Mouse (Mus musculus): ENCODE measurements around the gene Gpr152. TPM values are rescaled to one million over a fixed set of nuclear protein-coding genes. Genes with fewer than 3 reads are reported as not detected.

Gpr152 gene
- polyA plus RNA-seq, 1 experiment from 2014 or later, result not detected

DNA sequence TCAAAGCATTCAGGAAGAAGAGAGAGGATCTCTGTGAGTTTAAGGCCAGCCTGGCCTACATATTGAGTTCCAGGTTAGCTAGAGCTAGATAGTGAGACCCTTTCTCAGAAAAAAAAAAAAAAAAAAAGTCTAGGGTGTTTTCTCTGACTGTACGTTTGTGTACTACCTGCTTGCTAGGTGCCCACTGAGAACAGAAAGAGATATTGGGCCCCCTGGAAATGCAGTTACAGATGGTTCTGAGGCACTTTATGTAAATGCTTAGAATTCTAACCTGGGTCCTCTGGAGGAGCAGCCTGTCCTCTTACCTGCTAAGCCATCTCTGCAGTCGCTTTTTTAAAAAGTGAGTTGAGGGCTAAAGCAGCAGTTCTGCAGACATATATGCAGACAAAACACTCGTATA lies 43.8 kb upstream of the Gpr152 start:
- no peak for DNase-seq
- ATAC-seq (ENCODE audit: insufficient read depth), result no peak
- no peak for TF ChIP-seq CTCF (IDR thresholded peaks at IDR 0.05; ENCODE audit: low read depth)

GRCm38 (mm10) chr19:4096642-4097440 lies 42.7 kb upstream of the Gpr152 start, which contains the start of gene Cdk2ap2:
Cdk2ap2 (plus strand) TSS chr19:4097182.
- Histone ChIP-seq H3K27me3 (ENCODE audit: insufficient read depth, low read length) (peaks cover 26% of the 10 kb centered on the region), H3K4me2 (peak within 1 kb of the TSS; percentile 79), H3K4me3 (ENCODE audit: low read depth, low read length) (peak within 1 kb of the TSS; percentile 63), H3K27ac (ENCODE audit: low read depth) (peak within 1 kb of the TSS; percentile 88), H3K9ac (peak within 1 kb of the TSS; percentile 57), H3K9me3 (ENCODE audit: low read depth, low read length) (no peaks in the 10 kb centered on the region), H3K4me1 (ENCODE audit: insufficient read depth) (peaks cover 13% of the 10 kb centered on the region; the same call in 1 of the 2 replicates), H3K36me3 (ENCODE audit: insufficient read depth) (no peaks in the 10 kb centered on the region)
- no peak for TF ChIP-seq CTCF (IDR thresholded peaks at IDR 0.05; ENCODE audit: low read depth)
- WGBS, result under 1% methylated on average over 64 of the region's 65 CpGs
- peak; percentile 99 for DNase-seq
- peak; percentile 94 for ATAC-seq (ENCODE audit: insufficient read depth)

More for the DNA sequence above, 43.8 kb upstream of the Gpr152 start:
- Histone ChIP-seq H3K9me3 (ENCODE audit: low read depth, low read length) (no peaks in the 10 kb centered on the region), H3K36me3 (ENCODE audit: insufficient read depth) (no peaks in the 10 kb centered on the region), H3K9ac (no peak overlapping the region), H3K4me1 (ENCODE audit: insufficient read depth) (peaks cover 12% of the 10 kb centered on the region; the same call in 1 of the 2 replicates), H3K4me3 (ENCODE audit: low read depth, low read length) (peak overlapping the region; percentile 63; the same call in 1 of the 2 replicates), H3K4me2 (peak overlapping the region; percentile 79), H3K27ac (ENCODE audit: low read depth) (no peak overlapping the region), H3K27me3 (ENCODE audit: insufficient read depth, low read length) (peaks cover 16% of the 10 kb centered on the region)
- 60% methylated on average over 3 of the region's 3 CpGs for WGBS

DNA sequence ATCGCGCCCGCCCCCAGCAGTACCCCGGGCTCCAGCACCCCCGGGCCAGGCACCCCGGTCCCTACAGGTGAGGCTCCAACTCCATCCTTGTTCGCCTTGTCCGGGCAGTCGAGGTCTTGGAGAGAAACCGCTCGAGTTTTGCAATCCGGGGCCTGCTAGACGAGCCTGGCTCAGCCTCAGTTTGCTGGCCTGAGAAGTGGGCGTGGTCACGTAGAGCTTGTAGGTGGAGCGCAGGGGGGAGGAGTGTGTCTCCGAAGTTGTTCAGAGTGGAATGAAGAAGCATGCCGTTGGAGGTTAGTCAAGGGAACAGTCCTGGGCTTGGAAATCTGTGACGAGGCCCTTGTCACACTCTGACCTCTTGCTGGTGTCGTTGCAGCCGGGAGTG lies 42.2 kb upstream of the Gpr152 start:
- Histone ChIP-seq H3K9ac (peak overlapping the region; percentile 46), H3K36me3 (ENCODE audit: insufficient read depth) (no peaks in the 10 kb centered on the region), H3K4me1 (ENCODE audit: insufficient read depth) (peaks cover 13% of the 10 kb centered on the region; the same call in 1 of the 2 replicates), H3K9me3 (ENCODE audit: low read depth, low read length) (no peaks in the 10 kb centered on the region), H3K4me2 (peak overlapping the region; percentile 79), H3K27ac (ENCODE audit: low read depth) (peak overlapping the region; percentile 81), H3K27me3 (ENCODE audit: insufficient read depth, low read length) (peaks cover 31% of the 10 kb centered on the region), H3K4me3 (ENCODE audit: low read depth, low read length) (peak overlapping the region; percentile 63)
- ATAC-seq (ENCODE audit: insufficient read depth) (peak; percentile 40), DNase-seq (peak; percentile 86)
- no peak for TF ChIP-seq CTCF (IDR thresholded peaks at IDR 0.05; ENCODE audit: low read depth)
- 2% methylated on average over 21 of the region's 21 CpGs for WGBS

- Histone ChIP-seq H3K36me3 (ENCODE audit: insufficient read depth) (no peaks in the 10 kb centered on the region), H3K9ac (no peak overlapping the region), H3K27me3 (ENCODE audit: insufficient read depth, low read length) (peaks cover 31% of the 10 kb centered on the region), H3K4me3 (ENCODE audit: low read depth, low read length) (no peak overlapping the region), H3K4me1 (ENCODE audit: insufficient read depth) (peaks cover 13% of the 10 kb centered on the region; the same call in 1 of the 2 replicates), H3K9me3 (ENCODE audit: low read depth, low read length) (no peaks in the 10 kb centered on the region), H3K4me2 (no peak overlapping the region; the same call in 1 of the 2 replicates), H3K27ac (ENCODE audit: low read depth) (no peak overlapping the region)
- DNase-seq (no peak), ATAC-seq (ENCODE audit: insufficient read depth) (no peak)
- TF ChIP-seq CTCF (IDR thresholded peaks at IDR 0.05; ENCODE audit: low read depth), result no peak
- WGBS, result 84% methylated on average over 13 of the region's 13 CpGs
Measured at GRCm38 (mm10) chr19:4098426-4098825, 41.2 kb upstream of the Gpr152 start.

DNA sequence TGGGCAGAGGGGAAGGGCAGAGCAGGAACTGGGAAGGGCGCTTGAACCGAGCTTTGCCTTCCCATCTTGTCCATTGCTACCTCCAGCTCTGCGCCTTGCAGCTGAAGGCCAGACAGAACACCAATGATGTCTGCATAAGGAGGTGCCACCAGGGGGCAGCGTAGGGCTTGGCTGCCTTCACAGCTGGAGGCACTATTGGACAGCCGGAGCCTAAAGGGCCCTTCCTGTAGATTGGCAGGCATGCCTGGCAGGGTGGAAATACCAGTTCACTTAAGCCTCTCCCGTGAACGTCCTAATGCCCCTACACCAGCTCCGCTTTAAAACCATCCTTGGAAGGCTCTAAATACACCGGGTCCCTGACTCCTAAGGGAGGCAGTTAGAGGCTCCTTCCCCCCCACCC lies 40.5 kb upstream of the Gpr152 start:
- Histone ChIP-seq H3K9me3 (ENCODE audit: low read depth, low read length) (no peaks in the 10 kb centered on the region), H3K27me3 (ENCODE audit: insufficient read depth, low read length) (peaks cover 31% of the 10 kb centered on the region), H3K36me3 (ENCODE audit: insufficient read depth) (no peaks in the 10 kb centered on the region), H3K4me1 (ENCODE audit: insufficient read depth) (peaks cover 13% of the 10 kb centered on the region; the same call in 1 of the 2 replicates), H3K9ac (no peak overlapping the region), H3K4me3 (ENCODE audit: low read depth, low read length) (peak overlapping the region; percentile 45; the same call in 1 of the 2 replicates), H3K4me2 (peak overlapping the region; percentile 87), H3K27ac (ENCODE audit: low read depth) (peak overlapping the region; percentile 10; the same call in 1 of the 2 replicates)
- ATAC-seq (ENCODE audit: insufficient read depth) (peak; percentile 9; the same call in 1 of the 2 replicates), DNase-seq (peak; percentile 97)
- peak; percentile 97 for TF ChIP-seq CTCF (IDR thresholded peaks at IDR 0.05; ENCODE audit: low read depth)
- WGBS, result 7% methylated on average over 9 of the region's 9 CpGs

GRCm38 (mm10) chr19:4099837-4100717 lies 39.5 kb upstream of the Gpr152 start, which contains the start of gene Pitpnm1:
Pitpnm1 (plus strand) TSS chr19:4099998.
- peak; percentile 4; the same call in 1 of the 2 replicates for ATAC-seq (ENCODE audit: insufficient read depth)
- Histone ChIP-seq H3K9ac (peak within 1 kb of the TSS; percentile 46), H3K4me1 (ENCODE audit: insufficient read depth) (peaks cover 13% of the 10 kb centered on the region; the same call in 1 of the 2 replicates), H3K4me3 (ENCODE audit: low read depth, low read length) (peak within 1 kb of the TSS; percentile 45), H3K27ac (ENCODE audit: low read depth) (peak within 1 kb of the TSS; percentile 10; the same call in 1 of the 2 replicates), H3K36me3 (ENCODE audit: insufficient read depth) (no peaks in the 10 kb centered on the region), H3K27me3 (ENCODE audit: insufficient read depth, low read length) (peaks cover 31% of the 10 kb centered on the region), H3K4me2 (peak within 1 kb of the TSS; percentile 87), H3K9me3 (ENCODE audit: low read depth, low read length) (no peaks in the 10 kb centered on the region)
- peak; percentile 72 for DNase-seq
- WGBS, result under 1% methylated on average over 53 of the region's 53 CpGs
- TF ChIP-seq CTCF (IDR thresholded peaks at IDR 0.05; ENCODE audit: low read depth), result no peak

Measured in lung, embryonic 14.5 days (tissue).